ENCODE assay signal across 9 mouse cellular contexts in genomic region chr13:6529074-6529473, GRCm38 (mm10). TPM values are rescaled to one million over a fixed set of nuclear protein-coding genes. Genes with fewer than 3 reads are reported as not detected.
DNase-seq lines count a peak whose midpoint lies in the region; ATAC-seq lines count a peak whose summit lies in the region.
"Had no signal": no experiment of that assay in that cellular context is flagged by ENCODE, and none has a peak within 500 bp of the region (broad histone marks: within the 10 kb centered on the region; RNA-seq: fewer than 3 reads in every experiment).

No protein-coding gene starts in this region.

- peak; percentile 61 for DNase-seq in heart, postnatal 4 days
- no peak for DNase-seq in heart, adult 11 months
- peak; percentile 11 for DNase-seq in right cerebral cortex, postnatal 4 days
- no peak for DNase-seq in embryo, embryonic 10 days (ENCODE audit: low spot score)
- DNase-seq: liver, embryonic 13.5 days had no signal

- ATAC-seq in midbrain, embryonic 15.5 days (replicated peaks) = peak; percentile 60; the same call in 1 of the 2 replicates
- ATAC-seq in midbrain, embryonic 16.5 days = no peak
- peak; percentile 66 for ATAC-seq in granulocyte monocyte progenitor cell, adult 5-6 weeks (replicated peaks; ENCODE audit: poor library complexity, severe bottlenecking)

- H3K4me2 ChIP-seq in midbrain, embryonic 15.5 days = no peak overlapping the region
- H3K4me2 ChIP-seq in midbrain, embryonic 16.5 days (ENCODE audit: low read length) = no peak overlapping the region
- H3K4me2 ChIP-seq: liver, embryonic 13.5 days; neural tube, embryonic 13.5 days had no signal

- H3K9me3 ChIP-seq in midbrain, embryonic 15.5 days = no peaks in the 10 kb centered on the region
- H3K9me3 ChIP-seq in midbrain, embryonic 16.5 days (replicated peaks; ENCODE audit: control insufficient read depth, low read length, poor library complexity, severe bottlenecking) = no peaks in the 10 kb centered on the region
- H3K9me3 ChIP-seq: liver, embryonic 13.5 days; neural tube, embryonic 13.5 days had no signal

- H3K4me1 ChIP-seq in midbrain, embryonic 15.5 days = no peaks in the 10 kb centered on the region
- no peaks in the 10 kb centered on the region for H3K4me1 ChIP-seq in midbrain, embryonic 16.5 days (ENCODE audit: control insufficient read depth, insufficient read depth, low read length)
- H3K4me1 ChIP-seq: liver, embryonic 13.5 days; neural tube, embryonic 13.5 days had no signal

- no peak overlapping the region for H3K9ac ChIP-seq in midbrain, embryonic 15.5 days
- H3K9ac ChIP-seq in midbrain, embryonic 16.5 days (ENCODE audit: low read depth, low read length) = no peak overlapping the region
- H3K9ac ChIP-seq: liver, embryonic 13.5 days; neural tube, embryonic 13.5 days had no signal

- H3K4me3 ChIP-seq in midbrain, embryonic 15.5 days = no peak overlapping the region
- no peak overlapping the region for H3K4me3 ChIP-seq in midbrain, embryonic 16.5 days (ENCODE audit: low read depth, low read length)
- H3K4me3 ChIP-seq: liver, embryonic 13.5 days; neural tube, embryonic 13.5 days had no signal

- H3K27me3 ChIP-seq in midbrain, embryonic 15.5 days (replicated peaks) = no peaks in the 10 kb centered on the region
- H3K27me3 ChIP-seq in midbrain, embryonic 16.5 days (ENCODE audit: control insufficient read depth, insufficient read depth, low read depth, low read length) = no peaks in the 10 kb centered on the region
- H3K27me3 ChIP-seq: liver, embryonic 13.5 days; neural tube, embryonic 13.5 days had no signal

- no peak overlapping the region for H3K27ac ChIP-seq in midbrain, embryonic 15.5 days
- no peak overlapping the region for H3K27ac ChIP-seq in midbrain, embryonic 16.5 days (ENCODE audit: low read length)
- H3K27ac ChIP-seq: liver, embryonic 13.5 days; neural tube, embryonic 13.5 days had no signal

- no peaks in the 10 kb centered on the region for H3K36me3 ChIP-seq in midbrain, embryonic 15.5 days (replicated peaks)
- no peaks in the 10 kb centered on the region for H3K36me3 ChIP-seq in midbrain, embryonic 16.5 days (ENCODE audit: control insufficient read depth, insufficient read depth, low read length)
- H3K36me3 ChIP-seq: liver, embryonic 13.5 days; neural tube, embryonic 13.5 days had no signal

RNA-seq across cellular contexts. Expression of gene Pitrm1, which starts 18.9 kb away (rescaled TPM):
- 10 to 100 TPM; 65.3 to 73.8 TPM for total RNA-seq in heart, postnatal 4 days (2021)
- polyA plus RNA-seq in midbrain, embryonic 15.5 days (2015; fragmentation: Nextera tagmentation; extraction: Ambion mirVana) = 44.9 and 49.9 TPM in 2 replicates
- polyA plus RNA-seq in midbrain, embryonic 16.5 days (2015; fragmentation: Nextera tagmentation; extraction: Ambion mirVana) = 44.3 and 46.9 TPM in 2 replicates
- total RNA-seq in granulocyte monocyte progenitor cell, adult 5-6 weeks (2014; fragmentation: Nextera tagmentation) = 49.8 and 68.7 TPM in 2 replicates
- total RNA-seq in granulocyte monocyte progenitor cell, adult 5-6 weeks (2017) = 66.1 and 86.7 TPM in 2 replicates

Comparison
In these comparisons a context has a peak if more than half of its experiments do, and no peak if none do; other contexts are left out.
1. DNase-seq: peak in heart, postnatal 4 days (single experiment) and right cerebral cortex, postnatal 4 days (single experiment); none in heart, adult 11 months (single experiment) and embryo, embryonic 10 days (single experiment).